Mouse (Mus musculus): ENCODE measurements at regions not wholly inside any gene's neighbourhood (a gene's known extent, or its start where the extent isn't known, plus 50 kb on each side); places are given as distances from the start of the nearest gene placed in this dataset.

DNA sequence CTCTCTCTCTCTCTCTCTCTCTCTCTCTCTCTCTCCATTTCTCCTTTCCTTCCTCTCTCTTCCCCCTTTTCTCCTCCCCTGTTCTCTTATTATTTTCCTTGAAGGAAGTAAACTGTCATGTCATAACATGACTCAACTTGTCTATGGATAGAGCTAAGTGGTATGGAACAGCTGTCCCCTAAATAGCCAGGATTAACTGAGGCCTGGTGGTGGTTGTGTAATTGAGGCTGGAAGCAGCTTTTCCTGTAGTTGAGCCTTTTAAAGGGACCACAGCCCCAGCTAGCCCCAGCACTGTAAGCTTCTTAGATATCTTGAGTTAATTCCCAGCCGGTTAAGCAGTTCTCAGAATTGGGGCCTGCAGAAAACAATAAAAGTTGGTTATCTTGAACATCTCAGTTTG, 243.7 kb upstream of the Nbea start:
- no peak for DNase-seq (ENCODE audit: low spot score)

DNA sequence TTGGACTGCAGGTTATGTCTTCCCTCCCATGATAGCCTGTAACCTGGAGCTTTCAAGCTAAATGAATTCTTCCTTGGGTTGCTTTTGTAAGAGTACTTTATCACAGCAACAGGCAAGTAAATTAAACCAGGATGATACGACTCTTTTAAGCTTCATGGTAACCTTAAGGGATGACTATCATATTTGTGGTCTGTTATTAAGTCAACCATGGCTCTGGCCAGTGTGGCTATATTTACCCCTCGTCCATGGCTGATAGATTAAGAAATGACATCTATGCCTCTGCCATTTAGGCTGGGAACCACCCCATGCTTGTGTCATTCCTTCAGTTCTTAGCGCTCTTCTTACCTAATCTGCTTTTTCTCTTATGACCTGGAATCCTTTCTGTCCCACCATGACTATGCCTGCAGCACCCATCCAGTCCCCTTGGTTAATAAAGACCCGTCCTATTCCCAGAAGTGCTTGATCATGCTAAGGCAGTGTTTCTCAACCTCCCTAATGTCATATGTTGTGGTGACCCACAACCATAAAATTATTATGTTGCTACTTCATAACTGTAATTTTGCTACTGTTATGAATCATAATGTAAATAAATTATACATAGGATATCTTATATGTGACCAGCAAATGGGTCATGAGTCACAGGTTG, 214.5 kb upstream of the Nbea start:
- DNase-seq (ENCODE audit: low spot score), result no peak

DNA sequence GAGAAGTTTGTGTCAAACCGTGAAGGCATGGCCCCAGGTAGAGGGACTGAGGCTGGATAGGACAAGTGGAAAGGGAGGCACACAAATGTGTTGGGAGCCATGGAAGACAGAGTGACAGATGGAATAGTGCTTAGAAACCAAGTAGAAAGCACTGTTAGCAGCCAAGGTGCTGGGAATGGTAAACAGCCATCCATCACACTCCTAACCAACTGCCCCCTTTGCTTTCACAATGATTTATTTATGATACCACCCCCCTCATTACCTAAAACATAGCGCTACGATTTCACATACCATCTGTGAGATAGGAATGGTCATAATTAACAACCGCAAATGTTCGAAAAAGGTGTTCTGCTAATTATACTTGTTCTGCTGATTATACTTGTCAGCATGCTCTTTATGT, 209.6 kb upstream of the Nbea start:
- DNase-seq (ENCODE audit: low spot score), result no peak

DNA sequence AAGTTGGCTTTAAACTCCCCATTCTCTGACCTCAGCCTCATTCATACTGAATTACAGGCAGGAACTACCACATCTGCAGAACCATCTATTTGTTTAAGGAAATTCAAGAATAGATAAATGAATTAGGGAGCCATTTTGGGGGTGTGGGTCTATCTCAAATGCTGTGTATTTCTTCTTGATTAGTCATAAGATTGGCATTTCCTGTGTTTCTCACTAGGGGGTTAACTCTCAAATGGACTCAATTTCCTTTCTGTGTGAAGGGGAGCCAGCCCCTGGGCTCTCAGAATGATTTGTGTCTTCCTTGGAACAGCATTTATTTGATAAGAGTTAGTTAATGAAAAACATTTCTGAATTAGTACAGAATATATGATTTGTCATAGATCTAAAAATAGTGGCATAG, 196.8 kb upstream of the Nbea start:
- DNase-seq (ENCODE audit: low spot score), result no peak

DNA sequence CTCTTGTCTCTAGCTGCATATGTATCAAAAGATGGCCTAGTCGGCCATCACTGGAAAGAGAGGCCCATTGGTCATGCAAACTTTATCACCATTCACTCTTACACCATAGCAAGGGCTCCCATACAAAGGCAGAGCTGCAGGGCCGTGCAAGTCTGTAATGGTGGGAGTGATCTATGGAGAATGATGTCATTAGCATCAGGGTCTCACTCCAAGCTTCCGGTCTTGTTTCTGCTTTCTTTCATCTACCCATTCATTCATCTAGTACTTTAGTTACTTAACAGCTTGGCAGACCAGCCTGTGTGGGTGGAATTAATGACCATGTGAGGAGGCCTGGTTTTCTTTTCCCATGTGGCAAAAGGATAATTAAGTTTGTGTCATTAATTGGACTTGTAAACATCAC, 196.0 kb upstream of the Nbea start:
- DNase-seq (ENCODE audit: low spot score), result no peak

DNA sequence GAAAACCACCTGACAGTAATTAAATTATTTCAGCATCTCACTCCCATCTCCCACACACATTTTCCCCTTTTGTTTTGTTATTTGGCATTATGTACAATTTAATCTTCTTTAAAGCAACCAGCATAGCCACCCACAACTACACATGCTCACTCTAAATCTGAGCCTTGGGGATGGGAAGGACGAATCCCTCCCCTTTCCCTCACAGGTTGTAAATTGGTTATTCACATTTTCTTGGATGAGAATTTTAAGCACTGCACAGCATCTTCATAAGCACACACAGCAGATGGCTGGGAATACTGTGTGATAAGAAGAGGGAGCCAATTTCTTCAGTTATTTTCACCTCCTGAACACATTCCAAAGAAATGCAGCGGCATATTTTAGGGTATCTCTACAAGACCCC, 179.0 kb upstream of the Nbea start:
- no peak for DNase-seq (ENCODE audit: low spot score)

DNA sequence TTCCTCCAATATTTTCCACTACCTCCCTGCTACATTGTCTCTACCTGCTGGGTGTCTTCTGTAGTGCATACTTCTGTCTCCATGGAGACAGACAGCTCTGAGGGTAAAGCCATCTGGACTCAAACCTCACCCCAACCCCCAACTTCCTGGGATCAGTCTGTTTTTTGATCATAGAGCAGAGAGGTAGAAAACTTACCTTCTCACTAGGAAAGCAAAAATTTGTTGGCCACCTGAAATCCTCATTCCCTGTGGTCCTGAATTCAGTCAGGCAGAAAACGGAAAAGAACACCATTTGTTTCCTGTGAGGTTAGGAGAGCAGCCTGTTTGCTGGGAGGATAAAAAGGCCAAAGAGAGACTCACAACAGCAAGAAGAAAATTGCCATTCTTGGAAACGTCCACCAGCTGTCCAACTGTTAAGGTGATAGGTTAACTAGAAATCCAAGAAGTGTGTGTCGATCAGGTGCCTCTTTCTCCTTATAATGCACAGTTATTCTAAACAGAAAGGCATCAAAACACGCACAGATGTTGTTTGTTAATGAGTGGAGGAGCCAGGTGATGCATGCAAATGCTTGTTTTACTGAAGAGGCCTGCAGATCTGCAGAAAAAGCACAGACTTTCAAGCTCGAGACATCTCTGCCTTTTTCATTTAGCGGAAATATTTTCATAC, 173.7 kb upstream of the Nbea start:
- no peak for DNase-seq (ENCODE audit: low spot score)

DNA sequence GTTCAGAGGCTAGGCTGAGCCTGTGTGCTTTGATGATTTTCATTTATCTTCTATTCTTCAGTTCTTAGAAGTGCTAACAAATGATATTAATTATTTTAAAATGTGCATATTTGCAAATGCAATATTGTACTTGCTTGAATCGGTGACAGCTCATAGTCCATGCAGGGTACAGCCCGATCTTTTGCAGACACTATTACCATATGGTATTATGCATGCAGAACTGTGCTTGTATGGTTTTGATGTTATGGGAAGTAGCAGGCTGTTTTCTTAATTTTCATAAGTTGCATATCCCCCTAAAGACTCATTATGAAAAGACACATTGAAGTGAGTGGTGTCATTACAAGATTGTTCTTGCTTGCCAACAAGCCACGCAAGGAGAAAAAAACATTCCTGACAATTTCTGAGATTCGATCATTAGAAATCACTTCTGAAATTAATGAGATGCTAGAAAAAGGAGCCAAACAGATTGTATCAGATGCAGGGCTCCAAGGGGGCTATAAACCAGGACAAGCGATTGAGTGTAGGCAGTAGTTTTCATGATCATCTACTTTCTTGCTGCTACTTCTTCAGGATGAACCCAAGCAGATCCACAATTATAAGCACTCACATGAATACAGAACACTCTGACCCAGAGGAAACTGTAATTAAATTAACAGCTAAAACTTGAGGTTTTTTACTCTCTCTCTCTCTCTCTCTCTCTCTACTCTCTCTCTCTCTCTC, 172.8 kb upstream of the Nbea start:
- no peak for DNase-seq (ENCODE audit: low spot score)

Measured in urinary bladder, postnatal 25 days (tissue).